Mouse (Mus musculus) kidney, postnatal 14 days (tissue): Measurements from ENCODE around the gene Dennd6b.

Experiments used
- DNase-seq: peaks from one replicate; pipeline ENCODE4 v3.0.0; 2022; ENCODE audit warnings: mixed read lengths

Gene Dennd6b

DNA sequence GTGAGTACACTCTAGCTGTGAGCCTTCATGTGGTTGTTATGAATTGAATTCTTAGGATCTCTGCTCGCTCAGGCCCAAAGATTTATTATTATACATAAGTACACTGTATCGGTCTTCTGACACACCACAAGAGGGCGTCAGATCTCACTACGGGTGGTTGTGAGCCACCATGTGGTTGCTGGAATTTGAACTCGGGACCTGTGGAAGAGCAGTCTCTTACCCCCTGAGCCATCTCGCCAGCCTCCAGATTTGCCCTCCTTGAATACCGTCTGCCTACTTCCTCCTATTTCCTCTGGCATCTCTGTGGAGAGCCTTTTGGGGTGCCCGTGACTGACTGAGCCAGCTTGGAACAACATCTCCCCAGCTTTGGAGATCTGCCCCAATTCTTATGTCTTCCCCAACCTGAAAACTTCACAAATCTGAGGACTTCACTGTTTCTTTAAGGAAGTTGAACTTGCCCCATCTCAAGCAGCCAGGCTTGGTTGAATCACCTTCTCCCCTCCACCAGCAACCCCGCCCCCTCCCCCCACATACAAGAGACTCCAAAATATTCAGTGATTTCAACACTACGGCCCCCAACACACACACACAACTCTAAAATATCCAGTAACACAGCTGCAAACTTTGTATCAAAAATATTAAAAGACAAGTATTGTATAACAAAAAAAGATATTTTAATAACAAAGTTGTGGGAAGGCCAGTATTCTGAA, 14.6 kb downstream of the Dennd6b start:
- DNase-seq, result no peak

DNA sequence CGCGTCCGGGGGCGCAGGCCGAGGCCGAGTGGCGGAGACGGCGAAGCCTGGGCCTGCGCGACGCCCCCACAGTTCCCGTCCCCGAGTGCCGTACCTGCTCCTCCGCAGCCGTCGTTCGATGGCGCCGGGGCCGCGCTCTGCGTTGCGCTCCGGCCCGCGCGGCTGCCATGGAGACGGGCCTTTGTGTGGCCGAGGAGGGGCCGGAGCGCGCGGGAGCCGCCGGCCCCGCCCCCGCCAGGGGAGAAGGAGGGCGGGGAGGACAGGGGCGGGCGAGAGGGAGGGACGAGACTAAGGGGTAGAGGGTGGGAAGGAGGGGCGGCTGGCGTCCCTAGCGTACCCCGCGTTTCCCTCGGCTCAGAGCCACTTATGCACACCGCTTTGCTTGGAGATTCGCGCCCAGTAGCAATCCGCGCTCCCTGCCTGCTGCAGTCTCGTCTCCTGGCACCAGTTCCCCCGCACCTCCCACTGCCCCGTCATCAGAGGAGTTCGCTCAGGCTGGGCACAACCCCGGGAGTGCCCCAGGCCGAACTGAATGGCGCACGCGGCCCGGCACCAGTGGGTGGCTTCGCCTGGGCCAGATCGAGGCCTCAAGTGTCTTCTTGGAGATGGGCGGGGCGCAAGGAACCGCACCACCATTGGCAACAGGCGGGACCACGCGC, 15.6 kb downstream of the Dennd6b start, which contains the start of gene Plxnb2:
Plxnb2 (minus strand) TSS at position 218 of the 659 bp plus-strand sequence.
- peak; percentile 91 for DNase-seq

DNA sequence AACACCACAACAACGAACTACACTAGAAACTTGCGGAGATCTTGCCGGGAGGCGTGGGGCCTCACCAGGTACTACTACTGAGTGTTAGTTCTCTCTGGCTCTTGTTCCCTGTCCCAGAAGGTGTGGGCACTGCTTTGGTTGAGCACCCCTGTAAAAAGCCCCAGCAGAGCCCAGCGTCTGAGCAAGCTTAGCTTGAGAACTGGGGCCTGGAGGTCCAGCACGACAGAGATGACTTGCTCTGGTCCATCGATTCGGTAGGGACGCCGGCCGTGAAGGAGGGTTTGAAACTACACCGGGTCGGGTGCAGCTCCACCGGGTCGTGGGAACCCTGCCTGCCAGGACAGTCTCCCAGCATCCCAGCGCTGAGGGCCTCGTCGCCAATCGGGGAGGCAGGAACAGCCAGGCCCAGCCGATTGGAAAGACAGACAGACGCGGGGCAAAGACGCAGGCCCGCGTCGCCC, 16.2 kb downstream of the Dennd6b start:
- DNase-seq, result no peak

DNA sequence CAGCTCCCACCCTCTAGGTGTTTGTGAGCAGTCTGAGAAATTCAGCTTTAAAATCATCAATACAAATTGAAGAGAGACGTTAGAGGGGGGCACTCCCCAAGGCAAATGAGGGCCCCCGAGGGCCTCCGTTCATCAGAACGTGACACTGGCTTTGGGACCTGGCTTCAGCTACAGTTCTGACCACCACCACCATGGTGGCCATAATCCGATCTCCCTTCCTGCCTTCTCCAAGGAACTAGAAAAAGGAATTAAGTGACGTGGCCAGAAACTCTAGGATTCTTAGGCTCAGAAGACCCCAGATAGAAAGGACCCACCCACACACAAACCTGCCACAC, 16.7 kb downstream of the Dennd6b start:
- DNase-seq, result no peak

- peak; percentile 93 for DNase-seq
Measured at GRCm38 (mm10) chr15:89178954-89179629, 17.2 kb downstream of the Dennd6b start.

DNA sequence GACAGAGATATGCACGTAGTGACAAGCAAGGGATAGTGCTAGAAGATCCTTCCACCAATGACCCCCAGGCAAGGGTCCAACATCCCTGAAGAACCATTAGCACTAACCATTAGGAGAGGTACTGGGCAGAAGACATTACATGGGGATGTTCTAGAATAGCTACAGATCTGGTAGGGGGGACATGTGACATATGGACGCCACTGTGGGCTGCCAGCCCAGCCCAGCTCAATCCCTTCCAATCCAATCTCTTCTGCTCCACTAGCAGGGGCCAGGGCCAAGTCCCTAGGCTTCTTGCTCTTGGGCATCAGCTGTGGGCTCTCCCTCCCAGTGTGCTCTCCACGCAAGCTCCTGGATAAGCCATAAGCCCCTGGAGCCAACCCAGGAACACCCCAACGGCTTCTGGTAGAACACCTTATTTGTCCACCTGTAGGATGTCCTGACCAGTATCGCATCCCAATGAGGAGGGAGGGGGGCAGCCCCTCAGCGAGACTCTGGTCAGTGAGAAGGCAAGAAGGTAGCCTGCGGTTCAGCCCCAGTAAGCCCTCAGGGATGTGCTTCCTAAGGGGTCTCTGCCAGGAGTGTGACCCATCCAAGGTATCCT, 17.9 kb downstream of the Dennd6b start:
- DNase-seq, result no peak

DNA sequence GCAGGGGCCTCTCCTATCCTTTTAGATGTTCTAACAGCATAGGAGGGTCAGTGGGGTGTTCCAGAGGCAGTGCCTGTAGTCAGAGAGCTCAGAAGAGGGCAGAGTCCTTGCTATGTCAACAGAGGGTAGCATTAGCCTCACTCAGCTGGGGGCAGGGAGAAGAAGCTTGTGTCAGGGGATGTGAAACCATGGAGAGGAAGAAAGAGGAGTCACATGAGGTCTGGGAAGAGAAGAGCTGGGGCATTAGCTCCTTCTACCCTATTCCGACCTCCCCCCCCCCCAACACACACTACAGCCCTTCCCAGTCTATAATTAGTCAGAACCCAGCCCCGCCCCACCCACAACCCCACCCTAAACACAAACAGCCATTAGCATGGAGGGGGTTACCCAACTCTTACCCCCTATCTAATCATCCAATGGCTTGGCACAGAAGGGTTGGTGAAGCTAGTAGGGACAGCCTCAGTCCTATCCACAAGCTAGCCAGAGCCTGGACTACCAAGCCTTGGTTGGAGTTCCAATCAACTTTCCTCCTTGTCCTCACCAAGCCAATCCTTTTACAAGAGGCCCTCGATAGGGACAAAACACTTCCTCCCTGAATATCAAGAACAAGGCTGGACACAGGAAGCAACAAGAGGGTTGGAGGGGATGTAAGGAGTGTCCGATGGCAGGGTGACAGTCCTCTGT, 18.6 kb downstream of the Dennd6b start:
- DNase-seq, result no peak

DNA sequence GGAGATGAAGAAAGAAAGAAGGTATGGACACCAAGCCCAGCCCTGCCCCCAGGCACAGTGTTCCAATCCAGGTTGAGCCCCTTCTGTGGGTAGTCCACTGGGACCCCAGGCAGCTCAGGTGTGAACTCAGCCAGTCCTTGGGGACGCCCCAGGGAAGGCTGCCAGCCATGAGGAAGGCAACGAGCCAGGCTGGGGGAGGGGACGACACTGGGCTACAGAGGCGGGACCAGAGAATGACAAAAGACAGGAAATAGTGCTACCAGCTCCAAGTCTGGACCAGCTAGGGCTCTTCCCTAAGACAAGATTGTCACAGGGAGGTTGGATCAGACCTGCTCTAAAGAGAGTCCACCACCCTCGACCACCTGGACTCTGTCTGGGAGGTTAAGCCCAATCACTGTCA, 19.2 kb downstream of the Dennd6b start:
- DNase-seq, result peak; percentile 93

DNA sequence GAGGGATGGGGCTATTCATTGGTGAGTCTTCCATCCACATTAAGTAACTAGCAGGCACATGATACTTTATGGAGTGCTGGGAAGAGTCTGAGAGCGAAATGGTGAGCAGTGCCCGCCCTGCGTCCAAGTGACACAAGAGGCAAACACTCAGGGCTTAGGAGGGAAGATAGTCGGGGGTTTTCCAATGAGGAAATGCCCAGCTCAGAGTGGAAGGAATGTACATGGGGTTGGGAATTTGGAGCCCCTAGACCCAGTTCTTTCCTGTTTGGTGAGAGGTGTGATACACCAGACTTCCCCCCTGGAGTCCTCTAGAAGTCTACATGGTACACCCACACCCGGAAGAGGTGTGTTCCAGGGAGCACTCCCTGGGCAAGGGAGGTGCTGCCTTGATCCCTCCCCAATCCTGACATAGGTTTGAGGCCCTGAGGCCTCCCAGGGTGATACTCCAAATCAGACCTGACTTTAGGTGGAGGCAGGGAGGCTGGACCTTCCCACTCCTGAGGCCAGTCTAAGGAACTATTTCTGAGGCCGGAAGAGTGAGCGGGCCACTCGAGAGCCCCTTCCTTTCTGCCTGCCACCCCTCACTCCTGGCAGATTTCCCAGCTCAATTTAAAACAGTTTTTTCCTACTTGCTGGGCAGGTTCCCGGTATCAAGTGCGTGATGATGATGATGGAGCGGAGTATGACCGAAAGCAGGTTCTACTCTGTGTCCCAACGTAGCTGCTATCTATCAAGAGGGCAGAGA, 20.7 kb downstream of the Dennd6b start:
- DNase-seq, result no peak

DNA sequence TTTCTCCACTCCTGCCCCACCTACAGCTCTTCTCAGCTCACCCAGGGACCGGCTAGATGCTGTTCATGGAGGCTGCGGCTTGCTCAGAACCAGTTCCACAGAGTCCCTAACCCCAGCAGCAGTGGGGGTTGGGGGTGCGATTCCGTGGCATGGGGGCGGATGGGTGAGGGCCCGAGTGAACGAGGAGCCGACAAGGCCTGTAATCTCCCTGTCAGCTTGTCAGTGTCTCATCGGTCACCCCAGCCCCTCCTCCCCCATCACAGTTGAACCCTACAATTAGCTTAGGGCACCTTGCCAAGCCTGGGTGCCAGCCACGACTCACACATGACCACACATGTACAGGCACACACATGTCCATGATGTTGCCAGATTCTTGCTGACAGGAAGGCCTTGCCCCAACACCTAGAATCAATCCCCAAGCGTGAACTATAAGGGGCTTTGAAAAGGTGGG, 21.4 kb downstream of the Dennd6b start:
- DNase-seq, result no peak

GRCm38 (mm10) chr15:89173906-89174214, 22.4 kb downstream of the Dennd6b start:
- DNase-seq, result peak; percentile 89

DNA sequence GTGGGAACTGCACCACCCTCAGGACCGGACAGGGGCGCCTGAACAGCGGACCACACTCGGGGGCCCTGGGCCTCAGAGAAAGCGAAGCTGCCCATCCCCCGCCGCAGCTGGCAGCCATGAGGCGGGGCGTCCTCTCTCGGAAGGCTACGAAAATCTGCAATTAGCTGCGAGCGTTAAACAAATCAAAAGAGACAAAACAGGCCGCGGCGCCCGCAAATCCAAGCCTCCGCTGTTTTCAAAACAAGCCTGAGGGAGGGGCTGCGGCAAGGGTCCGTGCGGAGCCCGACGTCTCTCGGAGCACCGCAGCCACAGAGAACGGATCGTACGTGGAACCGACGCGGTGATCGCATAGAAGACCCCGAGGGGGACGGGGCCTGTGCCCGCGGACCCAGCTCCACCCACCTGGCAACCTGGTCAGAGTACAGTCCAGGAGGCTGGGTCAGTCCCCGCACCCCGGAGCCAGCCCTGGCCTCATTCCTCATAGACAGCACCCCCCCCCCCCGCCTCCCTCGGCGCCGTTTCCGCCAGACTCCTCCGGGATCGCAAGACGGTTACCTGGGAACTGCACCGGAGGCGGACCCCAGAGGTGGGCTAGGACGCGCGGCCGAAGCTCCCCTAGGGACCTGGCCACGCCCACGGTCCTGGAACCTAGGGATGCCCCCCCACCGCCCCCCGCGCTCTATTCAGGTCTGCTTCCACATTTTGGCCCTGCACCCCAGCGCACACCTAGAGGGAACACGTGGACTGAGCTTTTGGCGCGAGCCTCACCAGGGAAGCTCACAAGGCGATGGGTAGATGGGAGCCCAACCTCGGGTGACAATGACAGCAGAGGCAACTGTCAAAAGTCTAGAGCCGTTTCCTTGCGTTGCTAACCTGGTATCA, 23.0 kb downstream of the Dennd6b start:
- peak; percentile 80 for DNase-seq

GRCm38 (mm10) chr15:89172276-89172935, 23.9 kb downstream of the Dennd6b start:
- DNase-seq, result no peak

DNA sequence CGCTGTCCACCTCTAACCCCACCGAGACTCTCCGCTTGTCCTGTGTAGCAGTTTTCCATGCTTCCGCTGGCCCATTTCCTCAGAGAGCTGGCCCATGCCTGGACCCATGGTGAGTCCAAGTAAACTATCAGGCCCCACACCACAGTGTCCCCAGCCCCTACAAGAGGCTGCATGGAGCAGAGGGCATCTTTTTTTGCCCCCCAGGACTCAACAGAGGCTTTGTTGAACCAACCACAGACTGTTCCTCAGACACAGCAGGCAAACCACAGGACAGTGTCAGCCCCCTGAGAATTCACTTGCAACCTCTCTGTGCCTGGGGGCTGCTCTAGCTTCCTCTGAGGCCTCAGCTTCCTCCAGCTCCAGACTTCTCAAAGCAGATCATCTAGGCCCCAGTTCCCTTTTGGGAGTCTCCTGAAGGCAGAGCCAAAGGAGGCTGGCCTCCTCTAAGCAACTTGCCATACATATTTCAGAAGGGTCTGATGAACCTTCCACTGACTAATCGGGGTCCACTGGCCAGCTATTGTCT, 24.7 kb downstream of the Dennd6b start:
- no peak for DNase-seq

- DNase-seq, result peak; percentile 79
Measured at GRCm38 (mm10) chr15:89170102-89170501, 26.2 kb downstream of the Dennd6b start.

GRCm38 (mm10) chr15:89169431-89169830, 26.9 kb downstream of the Dennd6b start:
- peak; percentile 95 for DNase-seq

GRCm38 (mm10) chr15:89168922-89169321, 27.4 kb downstream of the Dennd6b start:
- DNase-seq, result no peak

DNA sequence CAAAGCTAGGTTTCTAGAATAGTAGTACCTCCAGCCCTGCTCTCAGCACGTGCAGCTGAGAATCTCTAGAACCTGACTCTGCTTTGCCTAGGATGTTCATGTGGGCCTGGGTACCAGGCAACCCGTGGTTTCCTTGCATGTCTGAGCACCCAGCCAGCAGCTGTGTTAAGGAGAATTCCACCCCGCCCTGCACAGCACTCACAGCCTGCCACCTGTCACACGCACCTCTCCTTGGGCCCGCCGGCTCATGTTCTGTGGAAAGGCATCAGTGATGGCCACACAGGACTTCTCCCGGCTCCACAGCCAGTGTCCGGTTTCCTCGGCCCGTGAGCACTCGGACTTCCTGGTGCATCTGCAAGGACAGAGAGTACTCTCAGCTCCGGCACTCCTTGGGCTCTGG, 30.8 kb downstream of the Dennd6b start:
- DNase-seq, result no peak

DNA sequence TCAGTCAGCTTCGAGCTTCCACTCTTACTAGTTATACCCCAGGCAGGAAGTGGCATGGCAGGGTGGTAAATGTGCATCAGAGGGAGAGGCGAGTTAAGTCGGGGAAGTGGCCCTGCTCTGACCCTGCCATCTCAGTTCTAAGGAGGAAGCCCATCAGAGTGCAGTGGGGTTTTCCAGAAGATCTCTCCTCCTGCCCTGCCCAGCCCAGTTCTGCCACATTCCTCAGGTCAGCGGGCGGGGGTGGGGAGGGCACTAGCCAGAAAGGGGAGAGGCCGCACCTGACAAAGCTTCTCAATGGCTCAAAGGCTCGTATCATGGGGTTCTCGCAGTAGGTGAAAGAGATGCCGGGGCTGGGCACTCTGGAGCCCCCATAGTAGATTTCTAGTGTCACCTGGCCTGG, 34.9 kb downstream of the Dennd6b start:
- DNase-seq, result no peak

DNA sequence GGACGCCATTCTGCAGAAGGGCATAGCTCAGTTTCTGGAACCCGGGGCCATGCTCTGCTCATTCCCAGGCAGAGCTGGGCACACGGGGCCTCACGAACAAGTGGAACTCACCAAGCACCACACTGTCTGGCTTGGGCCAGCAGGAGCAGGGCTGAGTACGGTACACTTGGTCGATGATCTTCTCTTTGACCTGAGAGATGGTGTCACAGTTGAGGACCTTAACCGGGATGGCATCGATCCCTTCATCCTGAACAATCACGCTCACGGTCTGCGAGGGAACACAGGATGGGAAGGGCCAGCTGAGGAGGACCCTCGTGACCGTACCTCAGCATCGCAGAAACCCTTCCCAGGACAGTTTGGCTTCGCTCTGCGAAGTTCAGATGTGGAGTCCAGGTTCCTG, 37.8 kb downstream of the Dennd6b start:
- no peak for DNase-seq
